Mouse (Mus musculus) intestine, postnatal 0 days (tissue): ENCODE results near the gene Spag16. TPM values are rescaled to one million over a fixed set of nuclear protein-coding genes. Genes with fewer than 3 reads are reported as not detected.

Experiments
- ATAC-seq: fragments of 200-750 bp; cut with Nextera tagmentation; 2 replicates; pipeline ENCODE4 v1.8.0; 2017; ENCODE audit warnings: mild to moderate bottlenecking, moderate TSS enrichment, moderate library complexity
- H3K27ac ChIP-seq: fragments of 300-500 bp; sonication (generic); 2 replicates; pipeline ENCODE4 v1.5.1; 2014; ENCODE audit warnings: mild to moderate bottlenecking, low read depth, low read length, moderate library complexity
- H3K27me3 ChIP-seq: fragments of 300-500 bp; sonication (generic); replicated peaks from 2 replicates; pipeline ENCODE4 v1.6.1; 2014; ENCODE audit warnings: low read length, mixed read lengths; ENCODE audit not compliant: control insufficient read depth, insufficient read depth
- H3K36me3 ChIP-seq: fragments of 300-500 bp; sonication (generic); 2 replicates; pipeline ENCODE4 v1.6.1; 2014; ENCODE audit warnings: mild to moderate bottlenecking, moderate library complexity; ENCODE audit not compliant: control insufficient read depth, insufficient read depth
- H3K4me1 ChIP-seq: fragments of 300-500 bp; sonication (generic); replicated peaks from 2 replicates; pipeline ENCODE4 v1.6.1; 2014; ENCODE audit warnings: antibody characterized with exemption, low read length, mixed read lengths; ENCODE audit not compliant: control insufficient read depth, insufficient read depth
- H3K4me2 ChIP-seq: fragments of 300-500 bp; sonication (generic); replicated peaks from 2 replicates; pipeline ENCODE4 v1.6.1; 2014; ENCODE audit warnings: low read depth, mild to moderate bottlenecking, moderate library complexity
- H3K4me3 ChIP-seq: fragments of 300-500 bp; sonication (generic); 2 replicates; pipeline ENCODE4 v1.5.1; 2014; ENCODE audit warnings: low read depth, low read length
- H3K9ac ChIP-seq: fragments of 300-500 bp; sonication (generic); 2 replicates; pipeline ENCODE4 v1.6.1; 2014; ENCODE audit warnings: mild to moderate bottlenecking, low read depth, low read length
- H3K9me3 ChIP-seq: fragments of 300-500 bp; sonication (generic); 2 replicates; pipeline ENCODE4 v1.6.1; 2016; ENCODE audit warnings: mixed run types; ENCODE audit not compliant: control insufficient read depth
- CTCF ChIP-seq: sonication (generic); IDR thresholded peaks from 2 replicates; pipeline ENCODE4 v1.5.1; 2016; ENCODE audit warnings: low read depth, mild to moderate bottlenecking, control low read depth, antibody characterized with exemption, moderate library complexity
- WGBS: fragments of 180-500 bp; shearing (Covaris S2); extraction: QIAGEN DNeasy Blood & Tissue Kit; methylation state at CpG from one replicate; pipeline ENCODE4 v1.1.7; 2014; 5-methylcytosine and 5-hydroxymethylcytosine counted together
- polyA plus RNA-seq: library from polyadenylated mRNA; unstranded; fragments of >200 nt; fragmentation: Nextera tagmentation; extraction: Ambion mirVana; gene quantifications from 2 replicates; pipeline ENCODE4 v1.2.1, GENCODE M21; 2015

The Spag16 gene
- polyA plus RNA-seq, 1 experiment from 2014 or later, result 0.08 TPM

GRCm38 (mm10) chr1:70527134-70527533 is 700.4 kb downstream of the Spag16 start:
- Histone ChIP-seq H3K9ac (no peak overlapping the region), H3K27ac (no peak overlapping the region), H3K4me3 (no peak overlapping the region), H3K4me2 (no peak overlapping the region), H3K4me1 (no peaks in the 10 kb centered on the region), H3K36me3 (no peaks in the 10 kb centered on the region), H3K9me3 (no peaks in the 10 kb centered on the region), H3K27me3 (no peaks in the 10 kb centered on the region)
- 65% methylated on average over 2 of the region's 2 CpGs for WGBS
- ATAC-seq, result no peak
- no peak for TF ChIP-seq CTCF

GRCm38 (mm10) chr1:70529771-70530170 is 703.0 kb downstream of the Spag16 start:
- Histone ChIP-seq H3K4me1 (no peaks in the 10 kb centered on the region), H3K9me3 (no peaks in the 10 kb centered on the region), H3K27ac (no peak overlapping the region), H3K36me3 (no peaks in the 10 kb centered on the region), H3K9ac (no peak overlapping the region), H3K27me3 (no peaks in the 10 kb centered on the region), H3K4me3 (no peak overlapping the region), H3K4me2 (no peak overlapping the region)
- TF ChIP-seq CTCF, result no peak
- no peak for ATAC-seq
- 53% methylated on average over 2 of the region's 2 CpGs for WGBS

- WGBS, result 73% methylated on average over 2 of the region's 2 CpGs
- ATAC-seq, result no peak
- H3K36me3 ChIP-seq, result no peaks in the 10 kb centered on the region
- H3K9me3 ChIP-seq, result no peaks in the 10 kb centered on the region
- H3K4me1 ChIP-seq, result no peaks in the 10 kb centered on the region
- no peak overlapping the region for H3K9ac ChIP-seq
- no peaks in the 10 kb centered on the region for H3K27me3 ChIP-seq
- no peak overlapping the region for H3K4me2 ChIP-seq
- no peak overlapping the region for H3K4me3 ChIP-seq
- no peak for TF ChIP-seq CTCF
- H3K27ac ChIP-seq, result no peak overlapping the region
Observed at GRCm38 (mm10) chr1:70551839-70552238, 725.1 kb downstream of the Spag16 start.

- Histone ChIP-seq H3K36me3 (no peaks in the 10 kb centered on the region), H3K9me3 (no peaks in the 10 kb centered on the region), H3K27ac (no peak overlapping the region), H3K9ac (no peak overlapping the region), H3K27me3 (no peaks in the 10 kb centered on the region), H3K4me2 (no peak overlapping the region), H3K4me3 (no peak overlapping the region), H3K4me1 (no peaks in the 10 kb centered on the region)
- ATAC-seq, result no peak
- no peak for TF ChIP-seq CTCF
- WGBS, result 86% methylated on average over 3 of the region's 3 CpGs
Observed at GRCm38 (mm10) chr1:70621805-70622204, 795.0 kb downstream of the Spag16 start.

GRCm38 (mm10) chr1:70624803-70625460 is 798.2 kb downstream of the Spag16 start:
- Histone ChIP-seq H3K4me3 (no peak overlapping the region), H3K4me1 (no peaks in the 10 kb centered on the region), H3K27me3 (no peaks in the 10 kb centered on the region), H3K27ac (no peak overlapping the region), H3K9ac (no peak overlapping the region), H3K36me3 (no peaks in the 10 kb centered on the region), H3K9me3 (no peaks in the 10 kb centered on the region), H3K4me2 (no peak overlapping the region)
- ATAC-seq, result no peak
- no peak for TF ChIP-seq CTCF
- WGBS, result 75% methylated on average over 5 of the region's 5 CpGs

- no peaks in the 10 kb centered on the region for H3K27me3 ChIP-seq
- H3K36me3 ChIP-seq, result no peaks in the 10 kb centered on the region
- no peak overlapping the region for H3K27ac ChIP-seq
- no peak overlapping the region for H3K4me3 ChIP-seq
- TF ChIP-seq CTCF, result no peak
- no peaks in the 10 kb centered on the region for H3K4me1 ChIP-seq
- H3K9ac ChIP-seq, result no peak overlapping the region
- no peak for ATAC-seq
- 87% methylated on average over 4 of the region's 4 CpGs for WGBS
- H3K9me3 ChIP-seq, result no peaks in the 10 kb centered on the region
- H3K4me2 ChIP-seq, result no peak overlapping the region
Observed at GRCm38 (mm10) chr1:70652719-70653118, 825.9 kb downstream of the Spag16 start.

- Histone ChIP-seq H3K9ac (no peak overlapping the region), H3K4me2 (no peak overlapping the region), H3K36me3 (no peaks in the 10 kb centered on the region), H3K27me3 (no peaks in the 10 kb centered on the region), H3K27ac (no peak overlapping the region), H3K4me1 (no peaks in the 10 kb centered on the region), H3K4me3 (no peak overlapping the region), H3K9me3 (no peaks in the 10 kb centered on the region)
- ATAC-seq, result no peak
- TF ChIP-seq CTCF, result no peak
- 86% methylated on average over 2 of the region's 2 CpGs for WGBS
Observed at GRCm38 (mm10) chr1:70692529-70692928, 865.8 kb downstream of the Spag16 start.
